Mouse (Mus musculus) spleen, postnatal 36 days (tissue): ENCODE measurements around the gene Wnt10a.
A peak's percentile ranks its signal among the peaks of the same experiment; 100 is the strongest.

Source experiments
- DNase-seq, 2 experiments: peaks; one replicate each; pipeline ENCODE4 v3.0.0; 2022; ENCODE audit warnings: low spot score in 2 of 2, mixed read lengths in 1 of 2

Wnt10a gene

GRCm38 (mm10) chr1:74784041-74784759 lies 7.1 kb upstream of the Wnt10a start:
- DNase-seq: no peak

GRCm38 (mm10) chr1:74787846-74788245 lies 3.5 kb upstream of the Wnt10a start:
- peak; percentile 68 to 76 for DNase-seq

GRCm38 (mm10) chr1:74788603-74789176 lies 2.6 kb upstream of the Wnt10a start:
- DNase-seq: no peak

GRCm38 (mm10) chr1:74790095-74790494 lies 1.2 kb upstream of the Wnt10a start:
- no peak for DNase-seq

GRCm38 (mm10) chr1:74792831-74793660 lies 1.7 kb downstream of the Wnt10a start:
- no peak for DNase-seq

GRCm38 (mm10) chr1:74794487-74795144 lies 3.3 kb downstream of the Wnt10a start:
- peak; percentile 40 to 48 for DNase-seq

GRCm38 (mm10) chr1:74795145-74795529 lies 3.8 kb downstream of the Wnt10a start:
- no peak for DNase-seq

GRCm38 (mm10) chr1:74797459-74797858 lies 6.1 kb downstream of the Wnt10a start:
- DNase-seq: no peak

- DNase-seq: peak; percentile 67 to 68
Observed at GRCm38 (mm10) chr1:74800424-74800888, 9.1 kb downstream of the Wnt10a start.

- DNase-seq: no peak
Observed at GRCm38 (mm10) chr1:74801631-74802140, 10.4 kb downstream of the Wnt10a start.

GRCm38 (mm10) chr1:74802795-74803656 lies 11.7 kb downstream of the Wnt10a start:
- DNase-seq: peak; percentile 74 to 77

GRCm38 (mm10) chr1:74804211-74804870 lies 13.0 kb downstream of the Wnt10a start:
- no peak for DNase-seq

GRCm38 (mm10) chr1:74805340-74805835 lies 14.1 kb downstream of the Wnt10a start:
- no peak for DNase-seq

GRCm38 (mm10) chr1:74805843-74806242 lies 14.5 kb downstream of the Wnt10a start:
- no peak for DNase-seq

- peak; percentile 56 to 59 for DNase-seq
Observed at GRCm38 (mm10) chr1:74806360-74807311, 15.3 kb downstream of the Wnt10a start.

- no peak for DNase-seq
Observed at GRCm38 (mm10) chr1:74807551-74808071, 16.3 kb downstream of the Wnt10a start.

- peak; percentile 79 to 80 for DNase-seq
Observed at GRCm38 (mm10) chr1:74808078-74808477, 16.8 kb downstream of the Wnt10a start.

- no peak for DNase-seq
Observed at GRCm38 (mm10) chr1:74809007-74809406, 17.7 kb downstream of the Wnt10a start.
